16 mouse cellular contexts compared by ENCODE assay signal in genomic region chr6:118173975-118174328, GRCm38 (mm10). TPM values are rescaled to one million over a fixed set of nuclear protein-coding genes. Genes with fewer than 3 reads are reported as not detected.
"Had no signal": no experiment of that assay in that cellular context is flagged by ENCODE, and none has a peak within 500 bp of the region (broad histone marks: within the 10 kb centered on the region; RNA-seq: fewer than 3 reads in every experiment).

No protein-coding gene starts in this region.

- H3K27ac ChIP-seq: left cerebral cortex, adult 2 months; liver, embryonic 13.5 days; midbrain, embryonic 12.5 days; midbrain, embryonic 15.5 days; neural tube, embryonic 13.5 days; stomach, embryonic 15.5 days had no signal

- H3K9ac ChIP-seq: liver, embryonic 13.5 days; midbrain, embryonic 12.5 days; midbrain, embryonic 15.5 days; neural tube, embryonic 13.5 days; stomach, embryonic 15.5 days had no signal

- H3K9me3 ChIP-seq: liver, embryonic 13.5 days; midbrain, embryonic 12.5 days; midbrain, embryonic 15.5 days; neural tube, embryonic 13.5 days; stomach, embryonic 15.5 days had no signal

- DNase-seq: kidney, adult 9 months; layer of hippocampus, postnatal 36 days; liver, embryonic 13.5 days; lung, adult 2 months; lung, postnatal 14 days; retina, postnatal 1 day; spleen, adult 18-20 months; thymus, postnatal 25 days had no signal

- ATAC-seq: midbrain, embryonic 15.5 days had no signal

- H3K36me3 ChIP-seq: liver, embryonic 13.5 days; midbrain, embryonic 12.5 days; midbrain, embryonic 15.5 days; neural tube, embryonic 13.5 days; stomach, embryonic 15.5 days had no signal

- H3K4me3 ChIP-seq: left cerebral cortex, adult 2 months; liver, embryonic 13.5 days; midbrain, embryonic 12.5 days; midbrain, embryonic 15.5 days; myocyte; neural tube, embryonic 13.5 days; stomach, embryonic 15.5 days had no signal

- H3K4me2 ChIP-seq: liver, embryonic 13.5 days; midbrain, embryonic 12.5 days; midbrain, embryonic 15.5 days; neural tube, embryonic 13.5 days; stomach, embryonic 15.5 days had no signal

- H3K4me1 ChIP-seq: liver, embryonic 13.5 days; midbrain, embryonic 12.5 days; midbrain, embryonic 15.5 days; neural tube, embryonic 13.5 days; stomach, embryonic 15.5 days had no signal

- H3K27me3 ChIP-seq: liver, embryonic 13.5 days; midbrain, embryonic 12.5 days; midbrain, embryonic 15.5 days; neural tube, embryonic 13.5 days; stomach, embryonic 15.5 days had no signal

RNA-seq across cellular contexts. Expression of gene Ret, which starts 23.6 kb away (rescaled TPM):
- total RNA-seq: liver, adult 2 months; megakaryocyte-erythroid progenitor cell, adult 5-6 weeks had no signal
